Mouse (Mus musculus) layer of hippocampus, postnatal 25 days (tissue): ENCODE measurements around the gene Clptm1. TPM values are rescaled to one million over a fixed set of nuclear protein-coding genes. Genes with fewer than 3 reads are reported as not detected.
A peak's percentile ranks its signal among the peaks of the same experiment; 100 is the strongest.

Experiments
- DNase-seq, 2 experiments: peaks; one replicate each; pipeline ENCODE4 v3.0.0; 2022; ENCODE audit warnings: mixed read lengths in 2 of 2, low spot score in 1 of 2; ENCODE audit errors: extremely low spot score in 1 of 2
- total RNA-seq, 2 experiments: library from RNA; stranded (reverse); gene quantifications; 2 replicates each; pipeline ENCODE4 v1.2.3; 2021

The Clptm1 gene
- total RNA-seq = 100 to 1,000 TPM; 148 TPM

DNA sequence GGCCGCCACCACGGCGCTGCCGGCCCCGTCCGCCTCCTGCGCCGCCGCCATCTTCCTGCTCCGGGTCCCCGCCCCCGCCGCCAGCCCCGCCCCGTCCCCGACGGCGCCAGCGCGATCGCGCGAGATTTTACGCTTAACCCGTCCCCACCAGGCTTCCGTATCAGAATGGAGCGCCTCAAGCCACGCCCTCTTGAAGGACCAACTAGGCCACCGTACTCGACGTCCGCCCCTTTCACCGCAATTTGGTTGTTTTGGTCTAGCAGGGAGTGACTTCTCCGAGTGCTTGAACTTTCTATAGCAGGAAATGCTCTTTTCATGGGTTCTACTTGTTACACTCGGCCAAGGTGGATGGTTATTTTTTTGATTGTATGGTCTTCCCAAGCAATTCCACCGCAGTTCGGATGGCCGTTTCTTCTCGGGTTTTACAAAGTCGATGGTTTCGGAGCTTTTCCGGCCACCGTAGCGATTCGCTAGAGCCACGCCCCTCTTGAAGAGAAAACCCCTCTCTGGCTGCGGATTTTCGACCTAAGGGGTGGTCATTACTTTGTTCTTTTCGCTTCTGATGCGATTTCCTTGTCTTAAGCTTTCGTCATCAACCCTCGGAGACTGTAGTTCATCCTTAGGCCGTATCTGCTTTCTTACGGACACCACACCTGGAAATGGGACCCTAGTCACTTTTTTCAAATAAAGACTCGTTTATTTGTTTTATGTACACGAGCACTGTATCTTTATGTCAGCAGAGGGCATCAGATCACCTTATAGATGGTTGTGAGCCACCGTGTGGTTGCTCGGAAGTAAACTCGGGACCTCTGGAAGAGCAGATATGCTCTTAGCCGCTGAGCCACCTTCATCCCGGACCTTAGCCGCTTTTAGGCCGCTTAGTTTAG, at the start of gene Clptm1:
Gene Clptm1 (minus strand): TSS at position 79 of the 887 bp plus-strand sequence.
- DNase-seq = peak; percentile 93 to 97

DNA sequence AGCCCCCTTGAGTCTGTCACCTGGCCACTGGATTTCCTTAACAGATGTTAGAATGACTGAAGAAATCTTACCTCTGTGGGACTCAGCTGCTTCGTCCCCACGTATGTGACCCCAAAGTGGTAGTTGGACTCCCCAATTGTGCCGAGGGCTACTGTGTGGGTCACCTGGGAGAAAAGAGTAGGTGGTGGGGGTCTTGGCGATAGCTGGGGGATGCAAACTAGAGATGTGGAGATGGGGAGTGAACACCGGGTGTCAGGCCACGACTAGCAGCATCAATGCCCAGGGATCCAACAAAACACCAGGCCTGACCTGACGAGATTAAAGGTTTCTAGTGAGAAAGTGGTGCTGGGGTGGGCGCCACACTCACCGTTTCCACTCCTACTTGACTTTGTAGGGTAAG, 48.8 kb upstream of the Clptm1 start:
- no peak for DNase-seq

DNA sequence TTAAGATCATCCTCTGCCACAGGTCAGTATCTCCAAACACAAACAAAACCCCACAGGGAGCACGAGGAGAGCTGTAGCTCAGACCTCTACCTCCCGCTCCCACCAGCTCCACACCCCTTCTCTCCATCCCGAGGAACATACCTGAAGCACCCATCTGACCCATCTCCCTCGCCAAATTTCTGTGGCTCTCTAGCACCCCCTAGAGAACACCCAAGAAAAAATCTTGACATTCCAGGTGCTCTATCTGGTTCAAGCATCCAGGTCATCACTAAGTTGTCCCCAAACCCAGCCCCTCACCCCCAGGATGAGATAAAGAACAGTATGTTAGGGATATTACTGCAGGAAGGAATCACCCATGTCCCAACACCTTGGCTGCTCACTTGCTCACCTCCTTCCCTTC, 48.4 kb upstream of the Clptm1 start:
- no peak for DNase-seq

DNA sequence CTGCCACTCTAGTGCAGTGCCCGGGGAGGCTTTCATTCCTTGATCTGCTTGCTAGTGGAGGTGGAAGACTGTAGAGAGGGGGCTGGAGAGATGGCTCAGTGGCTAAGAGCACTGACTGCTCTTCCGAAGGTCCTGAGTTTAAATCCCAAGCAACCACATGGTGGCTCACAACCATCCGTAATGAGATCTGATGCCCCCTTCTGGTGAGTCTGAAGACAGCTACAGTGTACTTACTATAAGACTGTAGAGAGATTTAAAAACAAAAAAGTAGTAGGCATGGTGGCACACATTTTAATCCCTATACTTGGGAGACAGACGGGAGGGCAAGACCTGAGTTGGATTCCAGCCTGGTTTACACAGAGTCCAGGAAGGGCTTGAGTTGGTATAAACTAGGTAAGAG, 47.6 kb upstream of the Clptm1 start:
- no peak for DNase-seq

DNA sequence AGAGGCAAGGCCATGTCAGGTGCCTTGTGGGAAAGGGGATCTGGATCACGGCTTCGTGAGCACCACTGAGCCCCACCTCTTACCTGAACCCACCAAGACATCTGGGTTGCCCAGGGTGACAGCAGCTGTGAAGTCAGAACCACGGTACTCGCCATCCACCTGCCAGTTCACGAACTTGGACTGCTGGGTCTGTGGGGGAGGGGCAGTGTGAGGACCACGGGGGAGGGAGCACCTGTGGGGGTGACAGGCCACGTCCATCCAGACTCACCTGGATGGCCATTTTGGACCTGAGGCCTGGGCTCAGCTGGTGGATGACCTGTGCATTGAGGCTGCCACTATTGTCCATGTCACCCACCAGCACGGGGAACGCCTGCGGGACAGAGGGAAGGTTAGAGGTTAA, 45.8 kb upstream of the Clptm1 start:
- DNase-seq = no peak

DNA sequence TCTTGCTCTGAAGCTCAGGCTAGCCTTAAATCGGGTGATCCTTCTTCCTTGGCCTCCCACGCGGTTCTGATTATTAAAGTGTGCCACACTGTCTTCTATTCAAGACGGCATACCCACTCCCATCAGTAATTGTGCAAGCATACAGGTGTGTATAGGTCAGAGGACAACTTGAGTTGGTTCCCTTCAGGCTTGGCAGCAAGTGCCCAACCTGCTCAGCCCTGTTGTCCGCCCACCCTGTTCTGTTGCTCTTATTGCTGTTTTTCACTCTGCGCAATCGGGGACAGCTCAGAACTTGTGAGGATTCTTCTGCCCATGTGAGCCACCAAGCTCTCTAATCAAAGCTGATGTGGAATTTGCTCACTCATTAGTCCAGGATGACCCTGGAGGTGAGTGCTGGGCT, 40.4 kb upstream of the Clptm1 start:
- DNase-seq = no peak

DNA sequence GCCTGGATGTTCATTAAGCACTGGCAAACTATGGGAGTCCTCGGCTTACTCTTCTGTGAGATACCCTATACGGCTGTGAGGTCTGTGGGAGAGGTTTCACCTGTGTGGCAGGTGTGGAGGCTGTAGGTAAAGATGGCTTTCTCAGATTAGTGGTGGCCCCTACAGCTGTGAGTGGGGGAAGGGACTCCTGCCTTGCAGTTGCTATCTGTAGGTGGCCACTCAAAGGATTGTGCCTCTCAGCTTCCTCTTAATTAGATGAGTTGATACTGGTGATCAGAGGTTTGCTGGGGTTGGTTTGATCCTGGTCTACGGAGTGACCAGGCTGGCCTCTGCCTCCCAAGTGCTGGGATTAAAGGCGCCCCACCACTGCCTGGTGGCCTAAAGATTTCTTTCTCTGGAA, 39.6 kb upstream of the Clptm1 start:
- DNase-seq = no peak

DNA sequence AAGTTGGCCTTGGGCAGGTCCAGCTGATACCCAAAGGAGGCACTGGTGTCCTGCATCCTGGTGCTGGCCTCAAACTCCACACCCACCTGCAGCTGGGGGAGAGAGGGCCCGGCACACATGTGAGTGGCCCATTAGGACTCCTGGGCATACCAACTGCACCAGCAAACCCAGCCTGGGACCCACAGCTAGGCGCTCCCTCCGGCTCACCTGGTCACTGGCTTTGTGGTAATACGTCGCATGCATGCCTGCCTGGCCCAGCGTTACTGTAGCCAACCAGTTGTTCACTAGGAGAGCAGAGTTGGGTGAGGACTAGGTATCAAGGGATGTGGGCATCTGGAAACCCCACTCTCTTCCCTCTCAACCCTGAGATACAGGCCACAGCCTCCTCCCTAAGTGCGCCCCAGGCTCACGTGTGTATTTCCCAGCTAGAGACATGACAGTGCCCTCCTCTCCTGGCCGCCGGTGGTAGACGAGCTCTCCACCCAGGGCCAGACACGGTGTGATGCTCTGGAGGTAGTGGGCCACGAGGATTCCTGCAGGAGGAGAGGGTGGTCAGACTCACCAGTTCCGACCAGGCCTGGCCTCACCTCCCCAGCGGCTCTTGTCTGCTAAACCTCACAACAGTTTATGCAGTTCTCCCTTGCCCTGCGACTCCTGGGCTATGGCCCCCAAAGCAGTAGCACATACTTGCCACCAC, 38.2 kb upstream of the Clptm1 start:
- DNase-seq = no peak

DNA sequence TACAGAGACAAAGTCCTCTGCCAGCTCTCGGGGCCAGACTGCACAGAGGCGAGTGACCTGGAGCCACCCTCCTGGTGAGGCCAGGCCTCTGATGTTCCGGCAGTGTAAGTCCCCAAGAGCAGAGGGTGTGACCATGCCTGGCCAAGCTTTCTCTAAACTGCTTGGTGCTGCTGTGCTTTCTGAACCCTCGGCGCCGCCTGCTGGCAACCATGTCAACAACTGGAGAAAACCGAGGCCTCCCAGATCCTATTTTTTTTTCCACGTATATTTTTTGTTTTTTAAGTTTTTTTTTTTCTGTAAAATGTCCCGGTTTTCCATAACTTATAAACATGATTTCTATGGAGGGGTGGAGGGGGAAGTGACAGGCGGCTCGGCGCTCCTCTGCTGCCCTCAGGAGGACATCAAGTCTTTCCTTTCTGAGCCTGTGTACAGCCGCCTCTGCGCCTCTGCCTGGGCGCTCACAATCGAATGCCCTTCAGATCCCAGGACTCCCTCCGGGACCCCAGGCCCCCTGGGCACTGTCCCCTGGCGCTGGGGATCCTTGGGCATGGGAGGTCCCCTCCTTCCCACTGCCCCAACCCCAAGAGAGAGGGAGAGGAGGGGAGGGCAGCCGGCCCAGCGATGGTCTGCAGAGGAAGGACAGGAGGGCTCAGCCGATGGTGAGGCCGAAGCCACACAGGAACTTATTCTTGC, 36.4 kb upstream of the Clptm1 start:
- DNase-seq = peak; percentile 51 to 73

DNA sequence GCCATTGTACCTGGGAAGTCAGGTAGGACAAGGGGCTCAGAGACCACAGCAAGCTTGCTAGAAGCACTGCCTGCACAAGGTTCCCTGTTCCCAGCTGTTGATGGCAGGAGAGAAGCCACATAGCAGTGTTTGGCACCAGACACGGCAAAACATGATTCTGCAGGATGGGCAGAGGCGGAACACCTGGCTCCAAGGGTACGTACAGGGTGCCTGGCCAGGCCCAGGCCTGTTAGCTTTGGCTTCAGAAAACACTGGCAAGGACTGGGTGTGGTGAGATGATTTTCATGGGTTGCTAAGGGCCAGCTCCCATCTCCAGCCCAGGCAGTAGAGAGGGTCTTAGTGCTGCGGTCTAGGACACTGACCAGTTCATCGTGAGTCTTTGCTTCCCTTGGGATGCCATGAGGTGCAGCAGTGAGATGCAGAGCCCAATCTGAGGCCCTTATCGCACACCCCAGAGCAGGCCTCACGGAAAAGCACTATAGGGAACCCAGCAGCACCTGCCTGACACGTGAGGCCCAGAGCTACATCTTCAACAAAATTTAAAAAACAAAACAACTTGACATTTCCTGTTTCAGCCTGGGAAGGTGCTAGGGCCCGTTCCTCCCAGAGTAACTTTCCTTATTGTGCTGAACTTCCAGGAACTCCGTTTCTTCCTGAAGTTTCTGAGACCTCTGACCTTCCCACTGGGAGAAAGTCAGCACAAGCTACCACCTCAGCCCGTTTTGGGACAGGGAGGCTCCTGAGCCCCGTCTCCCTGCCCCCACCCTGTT, 35.7 kb upstream of the Clptm1 start:
- no peak for DNase-seq

DNA sequence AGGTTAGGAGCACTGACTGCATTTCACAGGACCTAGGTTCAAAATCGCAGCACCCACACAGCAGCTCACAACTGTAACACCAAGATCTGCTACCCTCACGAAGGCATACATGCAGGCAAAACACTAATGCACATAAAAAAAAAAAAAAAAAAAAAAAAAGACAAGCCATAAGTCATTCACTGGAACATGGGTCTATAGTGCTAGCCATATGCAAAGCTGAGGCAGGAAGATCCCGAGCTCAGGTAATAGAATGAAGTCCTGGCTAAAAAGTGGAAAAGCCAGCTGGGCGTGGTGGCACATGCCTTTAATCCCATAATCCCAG, 35.0 kb upstream of the Clptm1 start:
- DNase-seq = no peak

DNA sequence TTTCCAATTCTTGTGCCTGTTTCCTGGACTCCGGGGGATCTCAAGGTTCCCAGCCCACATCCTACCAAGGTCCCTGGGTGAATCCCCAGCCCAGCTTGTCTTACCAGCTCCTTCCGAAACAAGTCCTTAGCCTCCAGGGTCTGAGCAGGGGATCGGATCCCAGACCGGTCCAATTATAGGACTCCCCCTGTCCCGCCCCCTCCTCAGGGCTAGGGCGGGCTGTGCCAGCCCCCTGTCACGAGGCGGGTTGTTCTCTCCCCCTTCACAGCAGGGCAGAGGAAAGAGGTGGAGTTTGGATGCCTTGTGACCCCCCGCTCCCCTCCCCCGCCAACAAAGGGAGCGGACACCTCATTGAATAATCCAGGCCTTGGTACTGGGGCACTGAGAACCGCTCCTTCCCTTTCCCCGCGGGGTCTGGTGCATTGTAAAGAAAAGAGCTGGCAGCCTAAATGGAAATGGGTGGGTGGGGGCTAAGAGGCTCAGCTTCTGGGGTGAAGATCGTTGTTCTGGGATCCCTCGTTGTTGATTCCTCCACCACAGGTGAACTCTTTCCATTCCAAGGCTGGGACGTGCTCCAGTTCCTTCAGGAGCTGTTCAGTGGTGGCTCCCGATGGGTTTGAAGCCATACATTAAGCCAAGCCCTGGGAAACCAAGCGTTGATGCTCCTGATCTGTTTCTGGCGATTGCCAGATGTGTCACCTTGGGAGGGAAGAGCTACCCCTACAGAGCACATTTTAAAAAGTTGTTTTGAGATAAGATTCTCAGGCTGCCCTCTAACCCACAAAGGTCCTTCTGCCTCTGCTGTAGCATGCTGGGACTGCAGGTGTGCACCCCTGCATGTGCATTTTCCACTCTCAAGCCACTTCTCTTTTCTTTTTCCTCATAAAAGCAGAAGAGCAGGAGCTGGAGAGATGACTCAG, 34.3 kb upstream of the Clptm1 start, which contains the start of gene Apoe:
Gene Apoe (minus strand): TSS at position 282 of the 920 bp plus-strand sequence.
- DNase-seq = peak in 1 of 2 experiments; percentile 38

DNA sequence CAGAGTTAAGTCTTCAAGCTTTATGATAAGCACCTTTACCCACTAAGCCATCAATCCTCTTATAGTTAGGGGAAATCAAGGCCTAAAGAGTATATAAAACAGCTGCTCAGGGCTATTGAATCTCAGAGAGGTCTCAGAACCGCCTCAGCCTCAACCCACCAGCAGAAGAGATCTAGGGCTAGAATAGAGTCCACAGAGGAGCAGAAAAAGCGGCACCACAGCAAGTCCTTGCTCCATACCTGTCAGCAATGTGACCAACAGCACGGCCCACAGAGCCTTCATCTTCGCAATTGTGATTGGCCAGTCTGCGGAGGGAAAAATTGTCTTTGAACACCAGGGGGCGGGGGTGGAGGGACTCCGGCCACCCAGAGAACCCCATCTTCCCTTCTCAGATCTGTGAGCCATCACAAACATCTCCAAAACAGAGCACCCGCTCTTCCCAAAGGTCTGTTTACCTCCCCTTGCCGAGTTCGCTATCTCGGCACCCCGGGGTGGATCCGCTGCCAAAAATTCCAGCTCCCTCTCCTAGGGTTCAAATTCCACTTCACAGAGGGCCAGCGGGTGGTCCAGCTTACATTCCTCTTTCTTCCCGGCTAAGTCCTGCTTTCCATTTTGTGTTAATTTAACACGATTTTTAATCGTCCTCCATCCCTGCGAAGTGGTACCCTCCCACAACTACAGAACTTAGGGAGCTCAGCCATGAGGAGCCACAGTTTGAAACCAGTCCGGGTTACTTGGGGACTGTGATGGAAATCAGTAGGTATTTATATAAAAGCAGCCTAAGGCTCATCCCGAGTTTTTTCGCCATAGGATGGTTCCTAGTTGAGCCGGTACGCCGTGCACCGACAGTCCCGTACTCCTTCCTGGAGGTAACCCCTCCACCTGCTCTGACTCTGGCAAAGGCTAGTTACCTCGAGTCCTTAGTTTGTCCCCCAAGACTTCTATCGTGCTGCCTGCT, 33.4 kb upstream of the Clptm1 start:
- DNase-seq = no peak

DNA sequence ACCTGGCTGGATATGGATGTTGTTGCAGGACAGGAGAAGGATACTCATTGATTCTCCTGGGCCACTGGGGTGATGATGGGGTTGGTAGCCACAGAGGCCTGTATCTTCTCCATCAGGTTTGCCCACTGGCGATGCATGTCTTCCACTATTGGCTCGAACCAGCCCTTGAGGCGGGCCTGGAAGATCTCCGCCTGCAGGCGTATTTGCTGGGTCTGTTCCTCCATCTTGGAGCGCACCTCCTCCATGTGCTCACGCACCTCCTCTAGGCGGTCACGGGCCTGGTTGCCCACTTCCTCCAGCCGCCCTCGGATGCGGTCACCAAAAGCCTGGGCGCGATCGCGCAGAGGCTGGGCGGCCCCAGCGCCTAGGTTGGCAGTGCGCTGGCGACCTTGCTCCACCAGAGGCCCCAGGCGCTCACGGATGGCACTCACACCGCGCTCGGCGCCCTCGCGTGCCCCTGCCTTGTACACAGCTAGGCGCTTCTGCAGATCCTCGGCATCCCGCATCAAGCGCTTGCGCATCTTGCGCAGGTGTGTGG, 31.6 kb upstream of the Clptm1 start:
- no peak for DNase-seq

DNA sequence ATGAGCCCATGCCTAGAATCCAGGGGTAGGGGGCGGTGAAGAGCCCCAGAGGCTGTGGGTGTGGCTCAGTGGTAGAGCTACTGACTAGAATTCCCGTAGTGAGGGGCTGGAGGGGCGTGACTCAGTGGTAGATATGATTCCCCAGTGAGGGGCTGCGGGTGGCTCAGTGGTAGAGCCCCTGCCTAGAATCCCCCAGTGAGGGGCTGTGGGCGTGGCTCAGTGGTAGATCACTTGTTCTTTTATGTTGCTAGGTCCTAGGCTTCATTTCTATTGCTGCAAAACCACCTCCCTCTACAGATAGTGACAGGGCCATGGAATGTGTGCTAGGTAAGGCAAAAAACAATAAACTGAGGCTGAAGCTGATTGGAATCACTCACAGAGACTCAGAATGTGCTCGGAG, 31.0 kb upstream of the Clptm1 start:
- DNase-seq = no peak

DNA sequence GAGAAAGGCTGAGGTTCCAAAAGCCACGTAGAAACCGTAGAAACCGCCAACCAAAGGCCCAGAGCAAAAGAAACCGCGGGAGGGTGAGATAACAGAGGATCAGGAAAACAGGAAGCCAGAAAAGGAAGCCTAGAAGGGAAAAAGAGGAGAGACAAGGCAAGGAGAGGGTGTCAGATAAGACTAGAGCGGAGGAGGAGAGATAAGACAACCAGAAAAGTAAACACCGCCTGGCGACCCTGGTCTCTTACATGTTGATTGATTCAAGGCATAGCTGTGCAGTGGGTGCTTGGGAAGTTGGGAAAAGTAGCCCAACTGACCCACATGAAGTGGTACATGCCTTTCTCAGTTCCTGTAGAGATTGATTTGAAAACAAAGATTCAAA, 30.4 kb upstream of the Clptm1 start:
- DNase-seq = no peak

DNA sequence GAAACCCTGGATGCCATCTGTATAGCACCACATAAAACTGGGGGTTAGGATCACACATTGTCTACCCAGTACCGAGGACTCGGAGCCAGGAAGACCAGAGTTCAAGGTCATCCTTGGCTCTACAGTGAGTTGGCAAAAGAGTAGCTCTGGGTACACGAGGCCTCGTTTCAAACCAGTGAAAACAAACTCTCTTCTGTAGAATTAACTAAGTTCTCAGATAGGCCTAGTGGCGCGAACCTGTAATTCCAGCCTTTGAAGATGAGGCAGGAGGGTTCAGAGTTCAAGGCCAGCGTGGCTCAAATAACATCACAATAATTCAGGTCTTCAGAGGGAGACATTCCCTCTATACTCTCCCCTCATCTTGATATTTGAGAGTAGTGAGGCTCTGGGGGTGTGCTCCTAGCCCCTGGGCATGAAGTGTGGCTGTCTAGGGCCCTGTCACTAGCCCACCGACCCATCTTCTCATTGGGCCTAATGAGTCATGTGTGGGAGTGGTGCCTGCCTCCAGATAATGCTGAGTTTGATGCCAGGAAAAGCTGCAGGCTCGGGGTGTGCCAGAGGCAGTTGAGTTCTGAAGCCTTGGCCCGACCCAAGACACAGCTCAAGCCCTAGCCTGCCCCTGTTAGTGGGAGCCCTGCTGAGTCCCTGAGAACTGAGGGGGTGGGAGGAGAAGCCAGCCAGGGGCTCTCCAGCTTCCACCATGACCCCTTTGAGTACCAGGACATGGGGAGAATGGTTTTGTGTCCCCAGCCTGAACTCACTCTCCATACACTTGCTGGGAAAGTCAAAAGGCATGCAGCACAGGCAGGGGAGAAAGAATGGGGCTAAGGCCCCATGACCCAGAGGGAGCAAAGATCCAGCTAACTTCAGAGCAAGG, 29.7 kb upstream of the Clptm1 start:
- DNase-seq = no peak
